Mouse (Mus musculus): ENCODE measurements at regions not wholly inside any gene's neighbourhood (a gene's known extent, or its start where the extent isn't known, plus 50 kb on each side); places are given as distances from the start of the nearest gene placed in this dataset.

GRCm38 (mm10) chr3:147542285-147542684 lies 690.1 kb downstream of the Ttll7 start:
- TF ChIP-seq CTCF (IDR thresholded peaks at IDR 0.05; ENCODE audit: control insufficient read depth, insufficient read depth, insufficient replicate concordance, low read depth, low read length) = no peak
- no peak for TF ChIP-seq POLR2A (IDR thresholded peaks at IDR 0.05; ENCODE audit: control insufficient read depth, low read depth, low read length)

All from testis, adult 2 months (tissue).